In the genomic region with DNA sequence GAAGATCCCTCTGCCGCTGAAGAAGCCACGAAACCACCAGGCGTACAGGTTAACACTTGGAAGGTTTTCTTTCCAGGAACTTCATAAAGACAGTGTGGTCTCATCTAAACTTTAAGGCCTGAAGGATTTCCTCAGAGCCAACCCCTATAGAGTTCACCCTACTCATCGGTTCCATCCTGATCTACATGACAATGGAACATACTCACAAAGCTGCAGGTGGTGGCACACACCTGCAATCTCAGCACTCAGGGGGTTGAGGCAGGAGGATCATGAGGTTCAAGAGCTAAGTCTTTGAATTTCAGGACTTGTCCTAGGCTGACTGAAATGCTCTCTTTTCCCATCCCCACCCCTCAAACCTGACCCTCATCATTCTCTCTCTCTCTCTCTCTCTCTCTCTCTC, we compare ENCODE assay signal across 16 mouse cellular contexts.
DNase-seq lines count a peak whose midpoint lies in the region.
"Had no signal": no experiment of that assay in that cellular context is flagged by ENCODE, and none has a peak within 500 bp of the region (broad histone marks: within the 10 kb centered on the region; RNA-seq: fewer than 3 reads in every experiment).

No protein-coding gene starts in this region.

- DNase-seq in ES-CJ7 (ENCODE audit: low read depth, low spot score) (peak; percentile 82), R1 (ENCODE audit: low read depth, low spot score) (peak; percentile 54), ZHBTc4 (ENCODE audit: low read depth, low spot score) (peak; percentile 84)
- no peak for DNase-seq in kidney, adult 8-10 months
- no peak for DNase-seq in right cerebral cortex, postnatal 25 days
- DNase-seq: adrenal gland, adult 2 months; adrenal gland, postnatal 10 days; adrenal gland, postnatal 25 days; B cell, adult 2 months; cerebellum, adult 11-12 months; cerebellum, adult 2 months; cerebellum, adult 9-10 months; cerebellum, postnatal 10 days; cerebellum, postnatal 25 days; embryo, embryonic 11 days; forebrain, postnatal 0 days had no signal

Comparison
In these comparisons a context has a peak if more than half of its experiments do, and no peak if none do; other contexts are left out.
1. DNase-seq: peak in ES-CJ7 (single experiment), R1 (single experiment) and ZHBTc4 (single experiment); none in kidney, adult 8-10 months (0 of 2) and right cerebral cortex, postnatal 25 days (single experiment).